ENCODE assay signal across 8 mouse cellular contexts in genomic region chr11:69715482-69715881, GRCm38 (mm10). TPM values are rescaled to one million over a fixed set of nuclear protein-coding genes. Genes with fewer than 3 reads are reported as not detected.
DNase-seq lines count a peak whose midpoint lies in the region; ATAC-seq and TF ChIP-seq lines count a peak whose summit lies in the region.

No protein-coding gene starts in this region.

- no peak overlapping the region for H3K4me2 ChIP-seq in embryonic facial prominence, embryonic 12.5 days (replicated peaks)

- WGBS in embryonic facial prominence, embryonic 12.5 days, result 47% methylated on average over 9 of the region's 9 CpGs

- peaks cover 26% of the 10 kb centered on the region for H3K4me1 ChIP-seq in embryonic facial prominence, embryonic 12.5 days

- TF ChIP-seq CTCF in Patski (IDR thresholded peaks at IDR 0.05), result peak; percentile 85

- peak; percentile 38 to 47 for DNase-seq in layer of hippocampus, postnatal 10 days (ENCODE audit: low spot score in 2 of 2)
- no peak for DNase-seq in layer of hippocampus, postnatal 36 days
- DNase-seq in Patski (ENCODE audit: low read depth, low spot score) (no peak), adipocyte (ENCODE audit: low spot score) (no peak)
- DNase-seq in kidney, postnatal 25 days, result peak; percentile 60 to 77
- peak; percentile 39 for DNase-seq in naive thymus-derived CD4-positive, alpha-beta T cell, adult 2 months (ENCODE audit: low read depth)
- DNase-seq in urinary bladder, postnatal 25 days (ENCODE audit: low spot score), result no peak

- H3K27me3 ChIP-seq in Patski, result no peaks in the 10 kb centered on the region
- no peaks in the 10 kb centered on the region for H3K27me3 ChIP-seq in embryonic facial prominence, embryonic 12.5 days

- H3K4me3 ChIP-seq in embryonic facial prominence, embryonic 12.5 days, result no peak overlapping the region

- H3K36me3 ChIP-seq in embryonic facial prominence, embryonic 12.5 days, result no peaks in the 10 kb centered on the region

- POLR2A ChIA-PET in Patski (lab: Charles Lee), result interaction anchor here (2.3 kb wide), 1 partner anchor 30 kb away, joined by 13 read pairs; the partner anchor contains the start of gene Tnfsf13

- ATAC-seq in Patski, result no peak
- ATAC-seq in embryonic facial prominence, embryonic 12.5 days (ENCODE audit: insufficient number of reproducible peaks, insufficient read depth, low FRiP score, low TSS enrichment), result no peak

- H3K27ac ChIP-seq in embryonic facial prominence, embryonic 12.5 days, result 0 out of 2 replicates have a peak overlapping the region, but pooled peaks have one; percentile 50

- CTCF ChIA-PET in Patski (lab: Charles Lee), result interaction anchor here (0.8 to 6.8 kb wide), 4 partner anchors 10 to 58 kb away, joined by 3 to 51 read pairs (median 4); partner anchors contain the start of genes Senp3 and Tnfsf13

- H3K9me3 ChIP-seq in embryonic facial prominence, embryonic 12.5 days, result no peaks in the 10 kb centered on the region

- in situ Hi-C loops in Patski (cut with MboI; ENCODE audit: low pct_unique_long_range_greater_than_20kb), result loop anchor here (5.0 kb wide), 1 partner anchor 33 kb away; the partner anchor contains the start of gene Senp3

- H3K9ac ChIP-seq in embryonic facial prominence, embryonic 12.5 days, result no peak overlapping the region

RNA-seq across cellular contexts. Expression of gene Tnfsfm13, which starts 19.6 kb away (rescaled TPM):
- total RNA-seq in layer of hippocampus, postnatal 10 days (2021), result under 1 TPM; 0.69 to 0.76 TPM
- 1 to 10 TPM in 1 of 2 experiments, under 1 TPM in 1; 0.90 to 1.2 TPM for total RNA-seq in layer of hippocampus, postnatal 36 days (2021)
- 7.2 TPM for polyA plus RNA-seq in Patski (2021)
- polyA plus RNA-seq in embryonic facial prominence, embryonic 12.5 days (2016; fragmentation: Nextera tagmentation; extraction: Ambion mirVana), result 2.5 and 3.5 TPM in 2 replicates

RNA-seq across cellular contexts. Expression of gene Tnfsf12, which starts 19.8 kb away (rescaled TPM):
- 1 to 10 TPM; 6.7 to 8.3 TPM for total RNA-seq in layer of hippocampus, postnatal 10 days (2021)
- total RNA-seq in layer of hippocampus, postnatal 36 days (2021), result 1 to 10 TPM; 8.2 to 8.8 TPM
- 26.6 TPM for polyA plus RNA-seq in Patski (2021)
- 3.1 and 3.9 TPM in 2 replicates for polyA plus RNA-seq in embryonic facial prominence, embryonic 12.5 days (2016; fragmentation: Nextera tagmentation; extraction: Ambion mirVana)

RNA-seq across cellular contexts. Expression of gene Tnfsf13, which starts 29.9 kb away (rescaled TPM):
- total RNA-seq in layer of hippocampus, postnatal 10 days (2021), result 1 to 10 TPM; 1.1 to 1.2 TPM
- 1 to 10 TPM; 2.1 to 3.1 TPM for total RNA-seq in layer of hippocampus, postnatal 36 days (2021)
- 5.0 TPM for polyA plus RNA-seq in Patski (2021)
- 0.50 TPM in 2 replicates for polyA plus RNA-seq in embryonic facial prominence, embryonic 12.5 days (2016; fragmentation: Nextera tagmentation; extraction: Ambion mirVana)

RNA-seq across cellular contexts. Expression of gene Senp3, which starts 33.6 kb away (rescaled TPM):
- 10 to 100 TPM; 88.0 to 98.7 TPM for total RNA-seq in layer of hippocampus, postnatal 10 days (2021)
- total RNA-seq in layer of hippocampus, postnatal 36 days (2021), result 100 to 1,000 TPM; 101 to 122 TPM
- polyA plus RNA-seq in Patski (2021), result 116 TPM
- 134 and 147 TPM in 2 replicates for polyA plus RNA-seq in embryonic facial prominence, embryonic 12.5 days (2016; fragmentation: Nextera tagmentation; extraction: Ambion mirVana)

RNA-seq across cellular contexts. Expression of gene Polr2a, which starts 43.0 kb away (rescaled TPM):
- total RNA-seq in layer of hippocampus, postnatal 10 days (2021), result 10 to 100 TPM; 55.6 to 59.4 TPM
- total RNA-seq in layer of hippocampus, postnatal 36 days (2021), result 10 to 100 TPM; 61.2 to 61.3 TPM
- 96.2 TPM for polyA plus RNA-seq in Patski (2021)
- polyA plus RNA-seq in embryonic facial prominence, embryonic 12.5 days (2016; fragmentation: Nextera tagmentation; extraction: Ambion mirVana), result 27.9 and 32.7 TPM in 2 replicates

Comparison
In these comparisons a context has a peak if more than half of its experiments do, and no peak if none do; other contexts are left out.
1. DNase-seq: peak in layer of hippocampus, postnatal 10 days (2 of 2), kidney, postnatal 25 days (2 of 2) and naive thymus-derived CD4-positive, alpha-beta T cell, adult 2 months (single experiment); none in layer of hippocampus, postnatal 36 days (0 of 2), Patski (single experiment), urinary bladder, postnatal 25 days (single experiment) and adipocyte (single experiment).